Mouse (Mus musculus) kidney, adult 2 months (tissue): ENCODE measurements around the gene Tenm3.

Source experiments
- CTCF ChIP-seq: fragments of 200-500 bp; conservative IDR thresholded peaks from 2 replicates; pipeline ENCODE4 v1.5.1; 2011; ENCODE audit warnings: low read depth, mild to moderate bottlenecking, control low read depth, low read length, moderate library complexity, mixed read lengths; ENCODE audit not compliant: insufficient read depth, insufficient read length
- POLR2A ChIP-seq: fragments of 200-500 bp; IDR thresholded peaks from one replicate; pipeline ENCODE4 v1.6.1; 2011; ENCODE audit warnings: low read depth, low read length, control low read depth

DNA sequence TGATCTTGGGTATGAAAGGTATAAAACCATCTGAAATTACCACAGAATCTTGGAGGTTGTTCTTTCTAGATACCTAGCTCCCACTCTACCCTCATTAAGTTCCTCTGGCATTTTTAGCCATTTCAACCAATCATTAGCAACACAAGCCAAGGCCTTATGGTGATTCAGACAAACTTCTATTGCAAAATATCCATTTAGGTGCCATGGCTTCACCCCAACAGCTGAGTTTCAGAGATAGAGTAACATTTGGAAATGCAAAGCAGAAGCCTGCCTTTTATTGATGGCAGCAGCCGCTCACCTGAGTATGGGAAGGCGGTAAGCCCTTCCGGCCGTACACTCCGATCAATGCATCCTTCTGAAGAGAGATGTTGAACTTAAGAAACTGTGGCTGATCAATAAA is 494.9 kb downstream of the Tenm3 start:
- TF ChIP-seq CTCF (no peak), POLR2A (no peak)
